Mouse (Mus musculus) hindbrain, embryonic 15.5 days (tissue): ENCODE results near the gene Akap7. TPM values are rescaled to one million over a fixed set of nuclear protein-coding genes. Genes with fewer than 3 reads are reported as not detected.

Experiments used
- ATAC-seq: fragments of 200-750 bp; cut with Nextera tagmentation; 2 replicates; pipeline ENCODE4 v1.8.0; 2017; ENCODE audit warnings: low read depth, moderate number of reproducible peaks, moderate TSS enrichment; ENCODE audit not compliant: low FRiP score
- H3K27ac ChIP-seq: fragments of 300-500 bp; sonication (generic); replicated peaks from 2 replicates; pipeline ENCODE4 v1.5.1; 2015; ENCODE audit warnings: mild to moderate bottlenecking, inconsistent platforms
- H3K27me3 ChIP-seq: fragments of 300-500 bp; sonication (generic); 2 replicates; pipeline ENCODE4 v1.6.1; 2015; ENCODE audit warnings: control low read depth, inconsistent platforms
- H3K36me3 ChIP-seq: fragments of 300-500 bp; sonication (generic); 2 replicates; pipeline ENCODE4 v1.6.1; 2015; ENCODE audit warnings: control low read depth, inconsistent platforms
- H3K4me1 ChIP-seq: fragments of 300-500 bp; sonication (generic); replicated peaks from 2 replicates; pipeline ENCODE4 v1.6.1; 2015; ENCODE audit warnings: control low read depth, inconsistent platforms
- H3K4me2 ChIP-seq: fragments of 300-500 bp; sonication (generic); 2 replicates; pipeline ENCODE4 v1.6.1; 2015; ENCODE audit warnings: moderate library complexity, mild to moderate bottlenecking, inconsistent platforms
- H3K4me3 ChIP-seq: fragments of 300-500 bp; sonication (generic); 2 replicates; pipeline ENCODE4 v1.5.1; 2015; ENCODE audit warnings: mild to moderate bottlenecking, inconsistent platforms
- H3K9ac ChIP-seq: fragments of 300-500 bp; sonication (generic); 2 replicates; pipeline ENCODE4 v1.6.1; 2015; ENCODE audit warnings: inconsistent platforms
- H3K9me3 ChIP-seq: fragments of 300-500 bp; sonication (generic); 2 replicates; pipeline ENCODE4 v1.6.1; 2016; ENCODE audit warnings: control low read depth, inconsistent platforms
- WGBS: fragments of 180-500 bp; shearing (Covaris S2); methylation state at CpG from one replicate; pipeline ENCODE4 v1.1.7; 2015; 5-methylcytosine and 5-hydroxymethylcytosine counted together
- polyA plus RNA-seq: library from polyadenylated mRNA; unstranded; fragments of >200 nt; fragmentation: Nextera tagmentation; extraction: Ambion mirVana; gene quantifications from 2 replicates; pipeline ENCODE4 v1.2.1, GENCODE M21; 2015

Gene Akap7
- polyA plus RNA-seq, 1 experiment from 2014 or later: 51.6 TPM

DNA sequence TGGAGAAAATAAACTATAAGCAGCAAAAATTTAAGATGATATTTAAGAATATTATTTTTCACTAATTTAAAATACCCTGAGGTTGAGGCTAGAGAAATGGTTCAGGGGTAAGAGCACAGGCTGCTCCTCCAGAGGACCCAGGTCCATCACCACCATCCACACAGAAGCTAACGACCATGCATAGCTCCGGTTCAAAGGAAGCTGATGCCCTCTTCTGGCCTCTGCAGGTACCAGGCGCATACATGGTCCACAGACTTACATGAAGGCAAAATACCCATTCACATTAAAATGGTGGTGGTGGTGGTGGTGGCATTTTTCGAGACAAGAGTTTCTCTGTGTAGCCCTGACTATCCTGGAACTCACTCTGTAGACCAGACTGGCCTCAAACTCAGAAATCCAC is 61.5 kb downstream of the Akap7 start:
- ATAC-seq: 0 out of 2 replicates have a peak, but pooled peaks have one; percentile 23
- Histone ChIP-seq H3K4me1 (no peaks in the 10 kb centered on the region), H3K9ac (no peak overlapping the region), H3K9me3 (no peaks in the 10 kb centered on the region), H3K27ac (no peak overlapping the region), H3K36me3 (no peaks in the 10 kb centered on the region), H3K4me3 (no peak overlapping the region), H3K4me2 (no peak overlapping the region), H3K27me3 (no peaks in the 10 kb centered on the region)
- 61% methylated on average over 4 of the region's 4 CpGs for whole genome bisulfite sequencing

DNA sequence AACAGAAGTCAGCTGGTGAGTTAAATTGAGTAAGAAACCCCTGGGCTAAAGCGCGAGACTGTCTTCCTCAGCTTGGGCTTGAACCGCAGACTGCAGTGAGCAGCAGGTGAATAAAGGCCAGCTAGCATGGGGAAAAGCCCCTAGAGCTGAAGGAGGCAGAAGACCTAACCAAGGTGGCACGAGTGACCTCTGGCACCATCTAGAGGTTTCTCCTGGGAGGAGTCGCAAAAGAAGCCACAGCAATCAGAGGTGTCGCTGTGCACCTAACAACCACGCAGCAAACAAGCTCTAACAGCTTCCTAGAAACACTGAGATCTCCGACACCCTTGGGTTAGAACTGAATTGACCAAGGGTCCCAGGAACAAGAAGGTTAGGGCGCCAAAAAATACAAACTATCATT is 68.5 kb downstream of the Akap7 start:
- H3K4me3 ChIP-seq: no peak overlapping the region
- H3K4me2 ChIP-seq: no peak overlapping the region
- peak; percentile 15; the same call in 1 of the 2 replicates for ATAC-seq
- WGBS: 34% methylated on average over 9 of the region's 9 CpGs
- H3K27ac ChIP-seq: no peak overlapping the region
- H3K36me3 ChIP-seq: no peaks in the 10 kb centered on the region
- no peaks in the 10 kb centered on the region for H3K4me1 ChIP-seq
- no peak overlapping the region for H3K9ac ChIP-seq
- H3K27me3 ChIP-seq: no peaks in the 10 kb centered on the region
- H3K9me3 ChIP-seq: no peaks in the 10 kb centered on the region

DNA sequence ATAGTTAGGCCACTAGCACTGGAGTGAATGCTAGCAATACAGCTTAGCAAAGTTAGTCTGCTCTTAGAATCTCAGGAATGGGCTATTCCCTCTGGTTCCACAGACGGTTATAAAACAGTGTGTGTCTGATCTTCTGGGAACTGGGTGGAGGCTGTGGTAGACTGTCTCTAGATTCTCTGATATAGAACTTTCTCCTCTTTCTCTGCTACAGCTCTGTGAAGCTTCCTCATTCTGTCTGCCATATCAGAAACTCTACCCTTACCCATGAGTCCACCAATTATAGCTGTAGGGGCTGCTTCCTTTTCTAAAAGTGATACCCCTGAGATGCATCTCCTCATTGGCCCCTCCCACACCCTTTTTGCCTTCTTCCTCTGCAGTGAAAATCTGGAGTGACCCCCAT is 73.6 kb downstream of the Akap7 start:
- Histone ChIP-seq H3K36me3 (no peaks in the 10 kb centered on the region), H3K4me2 (no peak overlapping the region), H3K4me3 (no peak overlapping the region), H3K27ac (no peak overlapping the region), H3K9ac (no peak overlapping the region), H3K4me1 (no peaks in the 10 kb centered on the region), H3K27me3 (no peaks in the 10 kb centered on the region), H3K9me3 (no peaks in the 10 kb centered on the region)
- no peak for ATAC-seq
- 81% methylated on average over 1 of the region's 1 CpGs for WGBS

- Histone ChIP-seq H3K4me1 (no peaks in the 10 kb centered on the region), H3K27me3 (no peaks in the 10 kb centered on the region), H3K27ac (no peak overlapping the region), H3K4me2 (no peak overlapping the region), H3K9ac (no peak overlapping the region), H3K36me3 (no peaks in the 10 kb centered on the region), H3K4me3 (no peak overlapping the region), H3K9me3 (no peaks in the 10 kb centered on the region)
- 65% methylated on average over 3 of the region's 3 CpGs for WGBS
- no peak for ATAC-seq
These were observed 75.0 kb downstream of the Akap7 start for GRCm38 (mm10) chr10:25232700-25233099.

DNA sequence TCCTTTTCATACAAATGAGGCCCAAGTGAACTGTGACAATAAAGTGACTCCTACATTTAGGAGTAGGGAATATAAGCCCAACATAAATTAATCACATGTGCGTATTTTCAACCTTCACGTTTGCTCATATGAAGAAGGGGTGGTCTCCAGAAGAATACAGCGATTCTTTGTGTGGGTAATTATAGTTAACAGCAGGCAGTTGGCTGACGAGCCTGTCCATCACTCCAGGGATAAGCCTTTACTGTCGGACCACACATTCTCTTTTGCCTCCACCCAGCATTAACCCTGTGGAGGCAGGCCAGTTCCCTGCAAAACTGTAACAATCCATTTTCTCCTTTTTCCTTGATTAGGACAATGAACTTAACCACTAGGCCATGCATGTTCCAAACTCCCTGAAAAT is 76.3 kb downstream of the Akap7 start:
- Histone ChIP-seq H3K4me1 (no peaks in the 10 kb centered on the region), H3K36me3 (no peaks in the 10 kb centered on the region), H3K27me3 (no peaks in the 10 kb centered on the region), H3K9me3 (no peaks in the 10 kb centered on the region), H3K4me2 (no peak overlapping the region), H3K9ac (no peak overlapping the region), H3K27ac (no peak overlapping the region), H3K4me3 (no peak overlapping the region)
- ATAC-seq: no peak
- 25% methylated on average over 5 of the region's 5 CpGs for WGBS

DNA sequence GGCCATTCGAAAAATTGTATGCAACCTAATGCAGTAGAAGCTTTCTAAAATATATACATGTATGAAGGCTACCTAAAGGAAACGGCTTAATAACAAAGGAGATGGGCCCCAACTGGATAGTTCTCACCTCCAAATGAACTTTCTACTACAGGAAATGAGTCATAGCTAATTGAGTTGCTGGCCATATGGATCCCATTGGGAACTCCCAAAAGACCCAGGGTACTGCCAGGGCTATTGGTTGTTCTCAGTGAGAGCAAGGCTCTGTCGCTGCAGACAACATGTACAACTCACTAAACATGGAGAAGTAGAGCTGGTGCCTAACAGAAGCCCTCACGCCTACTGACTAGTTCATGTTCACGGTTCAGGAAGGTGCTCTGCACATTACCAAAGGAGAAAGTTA is 83.3 kb downstream of the Akap7 start:
- H3K4me1 ChIP-seq: peaks cover 5% of the 10 kb centered on the region; the same call in 1 of the 2 replicates
- H3K27ac ChIP-seq: no peak overlapping the region
- 88% methylated on average over 5 of the region's 5 CpGs for WGBS
- H3K9me3 ChIP-seq: no peaks in the 10 kb centered on the region
- no peak overlapping the region for H3K4me2 ChIP-seq
- no peak overlapping the region for H3K4me3 ChIP-seq
- no peak for ATAC-seq
- no peaks in the 10 kb centered on the region for H3K36me3 ChIP-seq
- no peaks in the 10 kb centered on the region for H3K27me3 ChIP-seq
- H3K9ac ChIP-seq: no peak overlapping the region

DNA sequence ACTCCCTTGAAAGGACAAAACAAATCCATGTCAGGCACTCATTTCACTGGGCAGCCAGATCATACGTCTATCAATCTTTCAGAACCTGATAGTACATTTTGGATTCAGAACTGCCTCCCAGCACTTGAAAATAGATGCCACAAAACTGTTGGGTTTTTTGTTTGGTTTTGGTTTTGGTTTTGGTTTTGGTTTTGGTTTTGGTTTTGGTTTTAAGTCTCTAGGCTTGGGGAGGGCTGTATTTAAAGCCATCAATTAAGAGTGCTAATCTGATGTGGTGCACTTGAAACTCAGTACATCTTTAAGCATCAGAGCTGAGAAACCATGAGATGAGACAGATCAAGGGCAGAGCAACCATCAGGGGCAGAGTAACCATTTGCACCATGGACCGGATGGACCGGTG is 86.9 kb downstream of the Akap7 start:
- no peak for ATAC-seq
- WGBS: 89% methylated on average over 3 of the region's 3 CpGs
- H3K36me3 ChIP-seq: no peaks in the 10 kb centered on the region
- H3K27ac ChIP-seq: no peak overlapping the region
- no peak overlapping the region for H3K4me2 ChIP-seq
- no peak overlapping the region for H3K4me3 ChIP-seq
- no peaks in the 10 kb centered on the region for H3K27me3 ChIP-seq
- peaks cover 11% of the 10 kb centered on the region; the same call in 1 of the 2 replicates for H3K4me1 ChIP-seq
- no peak overlapping the region for H3K9ac ChIP-seq
- H3K9me3 ChIP-seq: no peaks in the 10 kb centered on the region

DNA sequence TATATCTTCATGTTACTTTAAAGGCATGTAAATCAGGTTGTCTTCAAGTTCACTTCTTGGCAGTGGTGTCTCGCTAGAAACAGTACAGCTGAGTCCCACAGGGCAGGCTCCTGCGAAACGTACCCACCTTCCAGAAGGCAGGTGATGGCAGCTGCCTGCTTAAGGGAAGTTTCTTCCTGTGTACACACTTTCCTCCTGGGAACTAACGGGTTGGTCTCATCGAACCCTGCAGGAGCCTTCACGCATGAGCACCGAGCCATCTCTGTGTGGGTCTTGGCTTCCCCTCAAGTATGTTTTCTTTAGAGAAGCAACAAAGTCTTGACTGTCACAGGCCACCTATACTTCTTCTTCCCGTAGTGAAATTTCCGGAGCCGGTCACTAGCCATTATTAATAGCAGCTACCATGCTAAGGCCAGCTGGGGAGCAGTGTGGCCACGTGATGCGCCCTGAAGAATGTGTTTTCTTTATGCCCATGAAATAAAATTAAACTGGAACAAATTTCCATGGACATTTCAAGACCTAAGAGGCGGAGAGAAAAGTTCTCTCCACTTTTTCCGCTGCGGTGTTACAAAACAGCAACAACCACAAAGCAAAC is 87.7 kb downstream of the Akap7 start:
- WGBS: 54% methylated on average over 15 of the region's 15 CpGs
- Histone ChIP-seq H3K36me3 (no peaks in the 10 kb centered on the region), H3K4me2 (no peak overlapping the region), H3K9ac (no peak overlapping the region), H3K4me3 (no peak overlapping the region), H3K27ac (no peak overlapping the region), H3K9me3 (no peaks in the 10 kb centered on the region), H3K4me1 (peaks cover 11% of the 10 kb centered on the region; the same call in 1 of the 2 replicates), H3K27me3 (no peaks in the 10 kb centered on the region)
- no peak for ATAC-seq

DNA sequence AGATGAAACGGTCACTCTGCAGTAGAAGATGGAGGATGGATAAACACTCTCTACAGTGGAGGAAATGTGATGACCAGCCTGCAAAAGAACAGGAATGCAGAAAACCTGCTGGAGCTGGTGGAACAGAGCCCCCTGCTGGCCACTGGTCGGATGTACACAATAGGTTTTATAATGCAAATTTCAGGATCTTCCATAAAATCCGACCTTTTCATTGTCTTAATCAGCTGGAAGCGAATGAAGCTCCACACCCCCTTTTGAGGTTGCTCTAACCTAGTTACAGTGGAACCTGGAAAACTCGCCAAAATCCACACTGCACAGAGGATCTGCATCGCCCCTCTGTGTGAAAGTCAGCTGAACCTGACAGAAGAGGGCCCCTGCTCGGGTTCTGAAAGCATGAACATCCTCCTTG is 88.4 kb downstream of the Akap7 start:
- no peaks in the 10 kb centered on the region for H3K36me3 ChIP-seq
- H3K27ac ChIP-seq: no peak overlapping the region
- H3K27me3 ChIP-seq: no peaks in the 10 kb centered on the region
- WGBS: 12% methylated on average over 7 of the region's 7 CpGs
- ATAC-seq: peak; percentile 89
- no peaks in the 10 kb centered on the region for H3K9me3 ChIP-seq
- H3K4me2 ChIP-seq: peak overlapping the region; percentile 48
- no peak overlapping the region; the same call in 1 of the 2 replicates for H3K4me3 ChIP-seq
- peaks cover 11% of the 10 kb centered on the region; the same call in 1 of the 2 replicates for H3K4me1 ChIP-seq
- H3K9ac ChIP-seq: 0 out of 2 replicates have a peak overlapping the region, but pooled peaks have one; percentile 31

GRCm38 (mm10) chr10:25218746-25219145 is 88.9 kb downstream of the Akap7 start:
- H3K27ac ChIP-seq: no peak overlapping the region
- no peaks in the 10 kb centered on the region for H3K9me3 ChIP-seq
- no peak overlapping the region for H3K9ac ChIP-seq
- no peaks in the 10 kb centered on the region for H3K36me3 ChIP-seq
- no peaks in the 10 kb centered on the region for H3K27me3 ChIP-seq
- no peak overlapping the region for H3K4me3 ChIP-seq
- WGBS: 67% methylated on average over 7 of the region's 7 CpGs
- H3K4me1 ChIP-seq: peaks cover 11% of the 10 kb centered on the region; the same call in 1 of the 2 replicates
- no peak for ATAC-seq
- no peak overlapping the region for H3K4me2 ChIP-seq

GRCm38 (mm10) chr10:25215977-25216376 is 91.7 kb downstream of the Akap7 start:
- no peak for ATAC-seq
- H3K4me3 ChIP-seq: no peak overlapping the region
- WGBS: 93% methylated on average over 3 of the region's 3 CpGs
- H3K27ac ChIP-seq: no peak overlapping the region
- no peaks in the 10 kb centered on the region for H3K27me3 ChIP-seq
- no peak overlapping the region for H3K9ac ChIP-seq
- no peak overlapping the region for H3K4me2 ChIP-seq
- no peaks in the 10 kb centered on the region for H3K9me3 ChIP-seq
- H3K36me3 ChIP-seq: no peaks in the 10 kb centered on the region
- H3K4me1 ChIP-seq: peaks cover 11% of the 10 kb centered on the region; the same call in 1 of the 2 replicates

GRCm38 (mm10) chr10:25213716-25214115 is 94.0 kb downstream of the Akap7 start:
- H3K27me3 ChIP-seq: no peaks in the 10 kb centered on the region
- 0 out of 2 replicates have a peak, but pooled peaks cover 2% of the 10 kb centered on the region for H3K4me1 ChIP-seq
- H3K36me3 ChIP-seq: no peaks in the 10 kb centered on the region
- H3K27ac ChIP-seq: no peak overlapping the region
- ATAC-seq: no peak
- WGBS: 88% methylated on average over 4 of the region's 4 CpGs
- H3K9ac ChIP-seq: no peak overlapping the region
- H3K4me2 ChIP-seq: no peak overlapping the region
- H3K4me3 ChIP-seq: no peak overlapping the region
- no peaks in the 10 kb centered on the region for H3K9me3 ChIP-seq

DNA sequence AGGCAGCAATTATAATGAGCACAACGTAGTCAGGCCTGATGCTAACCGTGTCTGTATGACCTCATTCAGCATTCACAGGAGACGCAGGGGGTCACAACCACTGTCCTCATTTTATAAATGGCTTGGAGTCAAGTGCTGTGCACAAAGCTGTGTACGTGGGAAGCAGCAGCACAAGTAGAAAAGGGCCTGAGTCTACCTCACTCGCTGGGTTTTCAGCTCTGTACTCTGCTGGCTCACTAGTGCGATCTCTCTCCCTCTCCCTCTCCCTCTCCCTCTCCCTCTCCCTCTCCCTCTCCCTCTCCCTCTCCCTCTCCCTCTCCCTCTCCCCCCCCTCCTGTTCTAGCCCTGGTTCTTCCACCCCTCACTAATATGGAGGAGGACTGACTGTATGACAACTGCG is 99.1 kb downstream of the Akap7 start:
- peak; percentile 45; the same call in 1 of the 2 replicates for ATAC-seq
- 36% methylated on average over 7 of the region's 7 CpGs for WGBS
- H3K27ac ChIP-seq: no peak overlapping the region

More for the DNA sequence above, 99.1 kb downstream of the Akap7 start:
- Histone ChIP-seq H3K9ac (no peak overlapping the region), H3K27me3 (no peaks in the 10 kb centered on the region), H3K4me3 (no peak overlapping the region), H3K36me3 (no peaks in the 10 kb centered on the region), H3K4me1 (0 out of 2 replicates have a peak, but pooled peaks cover 4% of the 10 kb centered on the region), H3K9me3 (no peaks in the 10 kb centered on the region), H3K4me2 (no peak overlapping the region)
